Mouse (Mus musculus): Measurements from ENCODE around the gene Rnf144a. TPM values are rescaled to one million over a fixed set of nuclear protein-coding genes. Genes with fewer than 3 reads are reported as not detected.

The Rnf144a gene
- polyA plus RNA-seq (2012; ENCODE audit: insufficient read depth, insufficient read length, missing spikeins), result 0.17 and 0.21 TPM in 2 replicates

DNA sequence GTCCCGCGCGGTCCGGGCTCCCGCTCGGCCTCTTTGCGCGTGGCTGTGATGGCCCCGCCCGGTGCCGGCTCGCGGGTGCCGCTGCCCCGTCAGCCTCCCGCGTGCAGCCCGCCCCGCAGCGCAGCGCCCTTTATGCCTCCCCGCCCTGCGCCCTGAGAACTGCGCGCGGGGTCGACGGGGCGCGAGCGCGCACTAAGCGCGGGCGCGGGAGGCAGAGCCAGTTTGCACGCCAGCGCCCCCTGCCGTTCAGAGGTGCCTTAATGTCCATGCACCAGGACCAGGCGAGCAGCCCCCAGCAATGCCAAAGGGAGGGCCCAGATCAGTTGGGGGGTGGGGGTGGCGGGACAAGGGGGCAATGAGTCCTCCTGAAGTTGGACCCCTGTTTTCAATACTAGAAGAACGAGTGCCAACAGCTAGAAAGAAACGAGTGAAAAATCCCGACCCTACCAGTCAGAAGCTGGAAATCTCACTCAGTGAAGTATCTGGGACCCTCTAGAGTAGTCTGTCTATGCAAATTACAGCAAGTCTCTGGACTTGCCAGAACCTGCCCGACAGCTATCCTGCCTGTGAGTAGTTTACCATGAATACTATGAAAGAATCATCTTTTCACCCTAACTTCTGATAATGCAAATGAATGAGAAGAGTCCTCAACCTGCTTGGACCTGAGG lies at the start of gene Rnf144a:
TSS of gene Rnf144a (minus strand) at position 151 of the 668 bp plus-strand sequence.
- Histone ChIP-seq H3K4me3 (ENCODE audit: insufficient read depth, low read length) (peak within 1 kb of the TSS; percentile 75), H3K27ac (ENCODE audit: insufficient read depth, low read depth, low read length) (no peak within 1 kb of the TSS), H3K4me1 (ENCODE audit: control insufficient read depth, insufficient read depth, low read length) (no peaks in the 10 kb centered on the region)
- TF ChIP-seq CTCF (IDR thresholded peaks at IDR 0.05; ENCODE audit: low read depth, low read length) (peak; percentile 44; the same call in 1 of the 2 replicates), POLR2A (IDR thresholded peaks at IDR 0.05; ENCODE audit: borderline replicate concordance, low read depth, low read length) (no peak)

DNA sequence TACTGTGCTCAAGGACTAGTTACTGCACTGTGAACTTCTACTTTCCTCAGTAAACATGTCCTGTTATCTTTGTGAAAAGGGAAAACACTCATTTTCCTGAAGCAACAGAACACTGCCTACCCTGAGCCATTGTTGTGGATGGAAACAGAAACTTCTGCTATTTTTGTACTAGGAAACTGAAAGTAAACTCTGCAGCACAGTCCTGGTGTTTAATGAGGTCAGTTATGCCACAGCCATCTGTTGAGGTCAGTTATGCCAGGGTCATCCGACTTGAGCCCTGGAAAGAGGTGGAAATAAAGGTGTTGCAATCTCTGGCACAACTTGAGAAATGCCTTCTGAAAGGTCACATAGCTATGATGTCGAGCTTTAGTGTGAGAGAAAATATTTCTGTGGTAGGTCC lies 45.0 kb upstream of the Rnf144a start:
- peak overlapping the region; percentile 24 for H3K27ac ChIP-seq (ENCODE audit: insufficient read depth, low read depth, low read length)
- H3K4me1 ChIP-seq (ENCODE audit: control insufficient read depth, insufficient read depth, low read length), result peaks cover 16% of the 10 kb centered on the region
- H3K4me3 ChIP-seq (ENCODE audit: insufficient read depth, low read length), result 0 out of 2 replicates have a peak overlapping the region, but pooled peaks have one; percentile 6
- TF ChIP-seq POLR2A (IDR thresholded peaks at IDR 0.05; ENCODE audit: borderline replicate concordance, low read depth, low read length) (no peak), CTCF (IDR thresholded peaks at IDR 0.05; ENCODE audit: low read depth, low read length) (no peak)

DNA sequence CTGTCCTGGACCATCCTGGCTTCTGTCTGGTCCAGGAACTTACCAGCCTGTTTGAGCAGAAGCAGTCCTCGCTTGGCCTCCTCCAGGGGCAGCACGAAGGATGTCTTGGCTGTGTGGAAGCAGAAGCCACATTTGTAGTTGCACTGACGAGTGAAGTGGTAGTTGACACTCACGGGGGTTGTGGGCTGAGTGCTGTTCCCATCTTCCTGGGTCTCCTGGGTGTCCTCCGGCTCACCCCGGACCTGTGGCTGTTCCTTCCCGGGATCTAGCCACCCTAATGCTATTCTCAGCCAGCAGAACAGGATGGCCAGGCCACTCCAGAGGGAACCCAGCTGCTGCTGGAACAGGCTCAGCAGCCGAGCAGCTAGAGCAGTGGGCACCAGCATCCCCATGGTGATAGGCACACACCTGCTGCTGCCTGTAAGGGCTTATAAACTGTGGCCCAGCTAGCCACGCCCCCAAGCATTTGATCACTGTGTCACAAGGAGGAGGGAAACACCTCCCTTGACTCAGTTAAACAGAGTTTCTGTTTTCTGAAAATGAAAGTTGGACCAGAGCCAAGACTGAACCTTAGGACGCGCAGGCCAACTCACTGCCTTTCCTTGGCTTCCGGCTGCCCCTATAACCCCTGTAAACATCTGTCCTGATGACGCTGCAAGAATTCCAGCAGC lies 41.1 kb upstream of the Rnf144a start, which contains the start of gene Rsad2:
TSS of gene Rsad2 (minus strand) at position 425 of the 671 bp plus-strand sequence.
- peak within 1 kb of the TSS; percentile 40 for H3K4me3 ChIP-seq (ENCODE audit: insufficient read depth, low read length)
- TF ChIP-seq CTCF (IDR thresholded peaks at IDR 0.05; ENCODE audit: low read depth, low read length) (no peak), POLR2A (IDR thresholded peaks at IDR 0.05; ENCODE audit: borderline replicate concordance, low read depth, low read length) (no peak)
- peak within 1 kb of the TSS; percentile 12; the same call in 1 of the 2 replicates for H3K27ac ChIP-seq (ENCODE audit: insufficient read depth, low read depth, low read length)
- peaks cover 34% of the 10 kb centered on the region for H3K4me1 ChIP-seq (ENCODE audit: control insufficient read depth, insufficient read depth, low read length)

DNA sequence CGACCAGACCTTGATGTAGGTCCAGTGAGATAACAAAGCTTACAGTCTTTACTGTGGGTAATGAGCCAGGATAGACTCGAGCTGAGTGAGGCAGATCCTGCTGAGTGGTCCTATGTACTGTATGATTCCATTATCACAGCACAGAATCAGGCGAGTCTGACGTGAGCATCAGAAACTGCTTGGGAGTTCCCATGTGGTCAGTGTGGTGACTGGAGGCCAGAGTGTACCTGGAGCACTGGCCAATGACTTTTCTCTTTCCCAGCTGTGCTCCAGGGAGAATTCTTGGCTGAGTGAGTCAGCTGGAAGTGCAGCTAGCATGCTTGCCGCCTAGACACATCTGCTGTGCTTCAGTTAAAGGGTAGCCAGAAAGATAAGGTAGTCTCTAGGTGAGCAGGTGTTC lies 39.6 kb upstream of the Rnf144a start:
- no peak overlapping the region for H3K27ac ChIP-seq (ENCODE audit: insufficient read depth, low read depth, low read length)
- H3K4me1 ChIP-seq (ENCODE audit: control insufficient read depth, insufficient read depth, low read length), result peaks cover 28% of the 10 kb centered on the region
- TF ChIP-seq POLR2A (IDR thresholded peaks at IDR 0.05; ENCODE audit: borderline replicate concordance, low read depth, low read length) (no peak), CTCF (IDR thresholded peaks at IDR 0.05; ENCODE audit: low read depth, low read length) (no peak)
- no peak overlapping the region for H3K4me3 ChIP-seq (ENCODE audit: insufficient read depth, low read length)

DNA sequence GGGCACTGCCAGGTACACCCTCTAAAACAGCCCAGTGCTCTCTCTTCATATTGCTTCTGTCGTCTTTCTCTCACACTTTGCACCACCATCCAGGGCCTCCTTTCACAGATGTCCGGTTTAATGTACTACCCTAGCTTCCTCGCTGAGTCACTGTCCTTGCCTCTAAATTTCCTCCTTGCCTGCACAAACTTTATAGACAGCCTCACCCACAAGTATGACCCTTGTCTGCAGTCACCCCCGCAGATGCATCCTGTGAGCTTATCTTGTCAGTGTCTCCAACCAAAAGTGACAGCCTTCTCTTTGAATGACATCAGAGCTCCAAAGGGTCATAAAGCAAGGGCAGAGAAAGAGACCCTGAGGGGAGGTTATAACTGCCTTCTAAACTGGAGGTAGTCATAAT lies 37.9 kb upstream of the Rnf144a start:
- TF ChIP-seq CTCF (IDR thresholded peaks at IDR 0.05; ENCODE audit: low read depth, low read length) (no peak), POLR2A (IDR thresholded peaks at IDR 0.05; ENCODE audit: borderline replicate concordance, low read depth, low read length) (no peak)
- H3K4me3 ChIP-seq (ENCODE audit: insufficient read depth, low read length), result no peak overlapping the region
- H3K4me1 ChIP-seq (ENCODE audit: control insufficient read depth, insufficient read depth, low read length), result peaks cover 28% of the 10 kb centered on the region
- no peak overlapping the region for H3K27ac ChIP-seq (ENCODE audit: insufficient read depth, low read depth, low read length)

DNA sequence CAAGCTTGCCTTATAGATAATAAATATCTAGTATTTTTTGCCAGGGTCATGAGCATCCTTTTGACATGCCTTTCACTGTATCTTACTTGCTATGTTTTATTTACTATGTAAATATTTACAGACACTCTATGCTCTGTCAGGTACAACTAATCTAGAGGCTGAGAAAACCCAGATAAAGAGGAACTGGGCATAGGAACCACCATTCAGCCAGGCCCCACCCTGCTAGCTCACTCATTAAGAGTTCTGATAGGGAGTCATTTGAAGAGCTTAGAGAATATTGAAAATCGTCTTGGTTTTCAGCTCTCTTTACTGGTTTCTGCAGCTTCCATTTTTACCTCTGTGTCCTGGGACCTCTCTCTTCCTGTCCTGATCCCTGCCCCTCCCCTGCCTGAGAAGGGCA lies 36.1 kb upstream of the Rnf144a start:
- TF ChIP-seq POLR2A (IDR thresholded peaks at IDR 0.05; ENCODE audit: borderline replicate concordance, low read depth, low read length), result no peak
- no peak for TF ChIP-seq CTCF (IDR thresholded peaks at IDR 0.05; ENCODE audit: low read depth, low read length)
- H3K27ac ChIP-seq (ENCODE audit: insufficient read depth, low read depth, low read length), result no peak overlapping the region
- H3K4me3 ChIP-seq (ENCODE audit: insufficient read depth, low read length), result no peak overlapping the region
- H3K4me1 ChIP-seq (ENCODE audit: control insufficient read depth, insufficient read depth, low read length), result peaks cover 26% of the 10 kb centered on the region

DNA sequence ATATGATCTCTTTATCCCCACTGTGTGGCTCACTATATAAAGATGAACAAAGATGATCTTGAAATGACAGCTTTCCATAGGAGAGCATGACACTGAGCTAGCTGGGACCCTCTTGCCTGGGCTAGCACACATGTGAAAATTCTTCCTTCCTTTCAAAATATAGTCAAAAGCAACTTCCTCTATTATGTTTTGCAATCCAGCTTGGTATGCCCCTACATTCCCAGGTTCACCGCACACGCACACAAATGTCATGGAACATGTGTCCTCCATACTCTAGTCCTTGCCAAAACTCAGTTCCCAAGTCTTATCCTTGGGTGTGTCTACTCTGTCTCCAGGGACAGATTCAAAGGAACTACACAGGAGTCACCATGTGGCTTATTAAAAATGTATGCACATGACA lies 34.4 kb upstream of the Rnf144a start:
- no peak for TF ChIP-seq POLR2A (IDR thresholded peaks at IDR 0.05; ENCODE audit: borderline replicate concordance, low read depth, low read length)
- no peak for TF ChIP-seq CTCF (IDR thresholded peaks at IDR 0.05; ENCODE audit: low read depth, low read length)
- Histone ChIP-seq H3K4me1 (ENCODE audit: control insufficient read depth, insufficient read depth, low read length) (peaks cover 24% of the 10 kb centered on the region), H3K4me3 (ENCODE audit: insufficient read depth, low read length) (no peak overlapping the region), H3K27ac (ENCODE audit: insufficient read depth, low read depth, low read length) (no peak overlapping the region)

DNA sequence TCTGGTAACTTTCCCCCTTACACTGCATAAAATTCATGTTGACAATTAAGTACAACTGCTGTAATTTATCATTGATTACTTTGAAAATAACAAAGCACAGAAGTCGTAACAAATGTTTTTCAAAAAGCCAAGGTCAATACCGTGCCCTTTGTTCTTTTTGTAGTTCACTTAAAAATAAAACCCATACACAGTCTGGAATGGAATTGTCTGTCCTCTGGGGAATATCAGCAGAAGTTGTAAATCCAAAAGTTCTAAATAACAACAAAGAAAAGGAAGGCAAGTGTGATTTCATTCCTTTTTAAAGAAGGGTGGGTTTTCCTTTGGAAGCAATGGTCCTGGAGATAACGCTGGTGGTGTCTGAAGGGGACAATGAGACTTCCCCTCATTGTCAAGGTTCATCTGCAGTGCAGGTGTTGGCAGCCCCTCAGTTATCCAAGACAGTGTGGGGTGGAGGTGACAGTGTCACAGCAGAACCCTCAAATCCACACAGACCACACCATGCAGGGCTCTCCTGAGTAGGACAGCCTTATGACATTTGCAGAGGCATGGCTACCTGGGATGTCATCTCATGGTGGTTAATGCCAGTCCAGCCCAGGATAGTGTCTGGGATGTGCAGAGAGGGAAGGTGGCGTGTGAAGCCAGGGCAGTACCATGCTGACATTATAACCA lies 31.5 kb upstream of the Rnf144a start:
- Histone ChIP-seq H3K4me3 (ENCODE audit: insufficient read depth, low read length) (no peak overlapping the region), H3K4me1 (ENCODE audit: control insufficient read depth, insufficient read depth, low read length) (peaks cover 11% of the 10 kb centered on the region), H3K27ac (ENCODE audit: insufficient read depth, low read depth, low read length) (no peak overlapping the region)
- TF ChIP-seq POLR2A (IDR thresholded peaks at IDR 0.05; ENCODE audit: borderline replicate concordance, low read depth, low read length) (no peak), CTCF (IDR thresholded peaks at IDR 0.05; ENCODE audit: low read depth, low read length) (no peak)

DNA sequence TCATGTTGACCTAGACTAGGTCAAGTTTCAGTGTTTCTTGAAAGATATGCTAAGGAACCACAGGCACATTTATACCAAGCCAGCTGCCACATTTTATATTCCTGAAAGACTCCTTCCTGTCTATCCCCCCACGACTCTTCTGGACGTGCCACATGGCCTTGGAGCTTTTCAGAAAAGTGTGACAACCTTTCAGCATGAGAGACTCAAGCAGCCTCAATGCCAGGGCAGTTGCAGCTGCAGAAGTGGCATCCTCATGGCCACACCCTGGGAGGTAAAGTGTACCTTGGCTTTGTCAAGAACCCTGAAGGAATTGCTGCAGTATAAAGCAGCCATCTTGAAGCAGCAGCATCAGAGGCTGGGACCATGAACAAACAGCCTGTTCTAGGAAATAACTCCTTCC lies 29.5 kb upstream of the Rnf144a start:
- TF ChIP-seq POLR2A (IDR thresholded peaks at IDR 0.05; ENCODE audit: borderline replicate concordance, low read depth, low read length) (no peak), CTCF (IDR thresholded peaks at IDR 0.05; ENCODE audit: low read depth, low read length) (no peak)
- Histone ChIP-seq H3K4me1 (ENCODE audit: control insufficient read depth, insufficient read depth, low read length) (peaks cover 8% of the 10 kb centered on the region), H3K27ac (ENCODE audit: insufficient read depth, low read depth, low read length) (no peak overlapping the region), H3K4me3 (ENCODE audit: insufficient read depth, low read length) (no peak overlapping the region)
